ENCODE assay signal across 20 mouse cellular contexts in genomic region chr4:127365834-127366233, GRCm38 (mm10). TPM values are rescaled to one million over a fixed set of nuclear protein-coding genes. Genes with fewer than 3 reads are reported as not detected.
A peak's percentile ranks its signal among the peaks of the same experiment; 100 is the strongest.
DNase-seq lines count a peak whose midpoint lies in the region; ATAC-seq lines count a peak whose summit lies in the region.
"Had no signal": no experiment of that assay in that cellular context is flagged by ENCODE, and none has a peak within 500 bp of the region (broad histone marks: within the 10 kb centered on the region; RNA-seq: fewer than 3 reads in every experiment).

No protein-coding gene starts in this region.

- ATAC-seq in kidney, embryonic 14.5 days (ENCODE audit: low FRiP score, low TSS enrichment): 0 out of 2 replicates have a peak, but pooled peaks have one; percentile 32
- peak; percentile 82 for ATAC-seq in embryonic facial prominence, embryonic 14.5 days (ENCODE audit: low read depth)
- peak; percentile 44; the same call in 1 of the 2 replicates for ATAC-seq in midbrain, embryonic 12.5 days (ENCODE audit: low FRiP score, low read depth)
- no peak for ATAC-seq in megakaryocyte, adult 5-6 weeks (ENCODE audit: poor library complexity, severe bottlenecking)
- ATAC-seq: intestine, postnatal 0 days had no signal

- H3K9ac ChIP-seq in kidney, embryonic 14.5 days (ENCODE audit: low read depth, low read length): no peak overlapping the region
- no peak overlapping the region for H3K9ac ChIP-seq in embryonic facial prominence, embryonic 14.5 days (ENCODE audit: low read depth, low read length)
- H3K9ac ChIP-seq in midbrain, embryonic 12.5 days (replicated peaks): no peak overlapping the region
- H3K9ac ChIP-seq: limb, embryonic 13.5 days had no signal

- H3K9me3 ChIP-seq in kidney, embryonic 14.5 days (ENCODE audit: control insufficient read depth, low read length): no peaks in the 10 kb centered on the region
- H3K9me3 ChIP-seq in embryonic facial prominence, embryonic 14.5 days (ENCODE audit: control insufficient read depth, low read length): no peaks in the 10 kb centered on the region
- no peaks in the 10 kb centered on the region for H3K9me3 ChIP-seq in midbrain, embryonic 12.5 days
- H3K9me3 ChIP-seq: limb, embryonic 13.5 days had no signal

- no peak overlapping the region for H3K27ac ChIP-seq in kidney, embryonic 14.5 days (ENCODE audit: low read depth, low read length)
- H3K27ac ChIP-seq in embryonic facial prominence, embryonic 14.5 days (replicated peaks; ENCODE audit: low read depth, low read length): no peak overlapping the region
- H3K27ac ChIP-seq in midbrain, embryonic 12.5 days (replicated peaks): peak overlapping the region; percentile 56
- H3K27ac ChIP-seq: heart, adult 2 months; limb, embryonic 13.5 days had no signal

- no peak overlapping the region for H3K4me2 ChIP-seq in kidney, embryonic 14.5 days (replicated peaks; ENCODE audit: low read depth, low read length)
- H3K4me2 ChIP-seq in embryonic facial prominence, embryonic 14.5 days (ENCODE audit: low read depth, low read length): no peak overlapping the region
- H3K4me2 ChIP-seq in midbrain, embryonic 12.5 days (replicated peaks): no peak overlapping the region
- H3K4me2 ChIP-seq: limb, embryonic 13.5 days had no signal

- H3K4me3 ChIP-seq in kidney, embryonic 14.5 days (ENCODE audit: low read length): no peak overlapping the region
- H3K4me3 ChIP-seq in embryonic facial prominence, embryonic 14.5 days (ENCODE audit: low read depth, low read length): no peak overlapping the region
- no peak overlapping the region for H3K4me3 ChIP-seq in midbrain, embryonic 12.5 days
- H3K4me3 ChIP-seq: heart, adult 2 months; limb, embryonic 13.5 days had no signal

- no peaks in the 10 kb centered on the region for H3K36me3 ChIP-seq in kidney, embryonic 14.5 days (ENCODE audit: control insufficient read depth, insufficient read depth, low read length)
- no peaks in the 10 kb centered on the region for H3K36me3 ChIP-seq in embryonic facial prominence, embryonic 14.5 days (ENCODE audit: control insufficient read depth, insufficient read depth, low read length)
- no peaks in the 10 kb centered on the region for H3K36me3 ChIP-seq in midbrain, embryonic 12.5 days
- H3K36me3 ChIP-seq: limb, embryonic 13.5 days had no signal

- 10% methylated on average over 4 of the region's 4 CpGs for WGBS in kidney, embryonic 14.5 days
- 15% methylated on average over 4 of the region's 4 CpGs for WGBS in embryonic facial prominence, embryonic 14.5 days
- 25% methylated on average over 4 of the region's 4 CpGs for WGBS in midbrain, embryonic 12.5 days

- no peaks in the 10 kb centered on the region for H3K4me1 ChIP-seq in kidney, embryonic 14.5 days (ENCODE audit: control insufficient read depth, insufficient read depth, low read length)
- no peaks in the 10 kb centered on the region for H3K4me1 ChIP-seq in embryonic facial prominence, embryonic 14.5 days (ENCODE audit: control insufficient read depth, insufficient read depth, low read length)
- H3K4me1 ChIP-seq in midbrain, embryonic 12.5 days: 0 out of 2 replicates have a peak, but pooled peaks cover 4% of the 10 kb centered on the region

- no peaks in the 10 kb centered on the region for H3K27me3 ChIP-seq in kidney, embryonic 14.5 days (ENCODE audit: control insufficient read depth, insufficient read depth, low read length)
- H3K27me3 ChIP-seq in embryonic facial prominence, embryonic 14.5 days (replicated peaks; ENCODE audit: control insufficient read depth, insufficient read depth, low read length): no peaks in the 10 kb centered on the region
- peaks cover 7% of the 10 kb centered on the region; the same call in 1 of the 2 replicates for H3K27me3 ChIP-seq in midbrain, embryonic 12.5 days

- no peak for DNase-seq in kidney, postnatal 36 days
- peak; percentile 62 for DNase-seq in embryonic facial prominence, embryonic 14.5 days (ENCODE audit: low spot score)
- no peak for DNase-seq in layer of hippocampus, adult 8-10 months (ENCODE audit: low spot score in 2 of 2)
- DNase-seq in adrenal gland, adult (ENCODE audit: inconsistent age in 2 of 2, low spot score in 1 of 2): no peak
- DNase-seq: adrenal gland, postnatal 14 days; cerebellum, adult 9-10 months; embryo, embryonic 11 days; heart, adult 2 months; kidney, postnatal 25 days; lung, postnatal 14 days; right cerebral cortex, postnatal 25 days had no signal

RNA-seq across cellular contexts. Expression of gene Gjb5, which starts 7.9 kb away (rescaled TPM):
- 2.7 and 2.8 TPM in 2 replicates for polyA plus RNA-seq in kidney, embryonic 14.5 days (2014; fragmentation: Nextera tagmentation; extraction: Ambion mirVana)
- 1.1 and 1.4 TPM in 2 replicates for polyA plus RNA-seq in embryonic facial prominence, embryonic 14.5 days (2014; fragmentation: Nextera tagmentation; extraction: Ambion mirVana)
- 0.17 TPM in 2 replicates for polyA plus RNA-seq in midbrain, embryonic 12.5 days (2016; fragmentation: Nextera tagmentation; extraction: Ambion mirVana)
- total RNA-seq in layer of hippocampus, adult 8-10 months (2022): not detected
- total RNA-seq in megakaryocyte, adult 5-6 weeks (2015): not detected in 2 replicates
- total RNA-seq in megakaryocyte, adult 5-6 weeks (2017): not detected in 2 replicates
- total RNA-seq: gastrocnemius, adult 8-10 months; layer of hippocampus, postnatal 25 days had no signal

RNA-seq across cellular contexts. Expression of gene Gjb4, which starts 12.0 kb away (rescaled TPM):
- 0.70 and 1.3 TPM in 2 replicates for polyA plus RNA-seq in kidney, embryonic 14.5 days (2014; fragmentation: Nextera tagmentation; extraction: Ambion mirVana)
- polyA plus RNA-seq in embryonic facial prominence, embryonic 14.5 days (2014; fragmentation: Nextera tagmentation; extraction: Ambion mirVana): 0.60 and 1.3 TPM in 2 replicates
- not detected in 2 replicates for polyA plus RNA-seq in midbrain, embryonic 12.5 days (2016; fragmentation: Nextera tagmentation; extraction: Ambion mirVana)
- not detected for total RNA-seq in layer of hippocampus, adult 8-10 months (2022)
- total RNA-seq in megakaryocyte, adult 5-6 weeks (2015): not detected in 2 replicates
- 0.07 TPM in 1 of 2 replicates, not detected in the other for total RNA-seq in megakaryocyte, adult 5-6 weeks (2017)
- total RNA-seq: adrenal gland, postnatal 14 days; gastrocnemius, adult 8-10 months; heart, adult 2 months; heart, postnatal 14 days; layer of hippocampus, postnatal 25 days had no signal
- polyA plus RNA-seq: limb, embryonic 13.5 days; testis, adult 2 months had no signal

RNA-seq across cellular contexts. Expression of gene Gjb3, which starts 35.2 kb away (rescaled TPM):
- 1.4 and 1.5 TPM in 2 replicates for polyA plus RNA-seq in kidney, embryonic 14.5 days (2014; fragmentation: Nextera tagmentation; extraction: Ambion mirVana)
- 5.4 and 5.7 TPM in 2 replicates for polyA plus RNA-seq in embryonic facial prominence, embryonic 14.5 days (2014; fragmentation: Nextera tagmentation; extraction: Ambion mirVana)
- 0.42 and 0.65 TPM in 2 replicates for polyA plus RNA-seq in midbrain, embryonic 12.5 days (2016; fragmentation: Nextera tagmentation; extraction: Ambion mirVana)
- total RNA-seq in layer of hippocampus, adult 8-10 months (2022): under 1 TPM in 3 of 4 experiments, not detected in 1; 0.27 to 0.39 (median 0.39) TPM
- 0.25 TPM in 1 of 2 replicates, not detected in the other for total RNA-seq in megakaryocyte, adult 5-6 weeks (2015)
- total RNA-seq in megakaryocyte, adult 5-6 weeks (2017): 0.08 TPM in 1 of 2 replicates, not detected in the other
- total RNA-seq: gastrocnemius, adult 8-10 months; heart, adult 2 months had no signal

RNA-seq across cellular contexts. Expression of gene Gja4, which starts 52.0 kb away (rescaled TPM):
- 22.2 and 23.7 TPM in 2 replicates for polyA plus RNA-seq in kidney, embryonic 14.5 days (2014; fragmentation: Nextera tagmentation; extraction: Ambion mirVana)
- polyA plus RNA-seq in embryonic facial prominence, embryonic 14.5 days (2014; fragmentation: Nextera tagmentation; extraction: Ambion mirVana): 20.0 and 20.7 TPM in 2 replicates
- 12.6 and 17.1 TPM in 2 replicates for polyA plus RNA-seq in midbrain, embryonic 12.5 days (2016; fragmentation: Nextera tagmentation; extraction: Ambion mirVana)
- total RNA-seq in layer of hippocampus, adult 8-10 months (2022): 1 to 10 TPM; 1.6 to 4.4 (median 3.2) TPM
- 0.27 TPM in 1 of 2 replicates, not detected in the other for total RNA-seq in megakaryocyte, adult 5-6 weeks (2015)
- total RNA-seq in megakaryocyte, adult 5-6 weeks (2017): not detected in 2 replicates
